Mouse (Mus musculus) heart, embryonic 11.5 days (tissue): Measurements from ENCODE around the gene Jmjd8. TPM values are rescaled to one million over a fixed set of nuclear protein-coding genes. Genes with fewer than 3 reads are reported as not detected.

ENCODE experiments used
- ATAC-seq: fragments of 200-750 bp; cut with Nextera tagmentation; replicated peaks from 2 replicates; pipeline ENCODE4 v1.8.0; 2017; ENCODE audit warnings: moderate library complexity; ENCODE audit not compliant: insufficient number of reproducible peaks, low FRiP score, low TSS enrichment
- H3K27ac ChIP-seq: fragments of 300-500 bp; sonication (generic); 2 replicates; pipeline ENCODE4 v1.5.1; 2014; ENCODE audit warnings: mild to moderate bottlenecking, low read depth, low read length
- H3K27me3 ChIP-seq: fragments of 300-500 bp; sonication (generic); 2 replicates; pipeline ENCODE4 v1.6.1; 2014; ENCODE audit warnings: mild to moderate bottlenecking, low read length, mixed read lengths; ENCODE audit not compliant: control insufficient read depth, insufficient read depth
- H3K36me3 ChIP-seq: fragments of 300-500 bp; sonication (generic); 2 replicates; pipeline ENCODE4 v1.6.1; 2014; ENCODE audit warnings: mild to moderate bottlenecking, low read length, moderate library complexity, mixed read lengths; ENCODE audit not compliant: control insufficient read depth, insufficient read depth
- H3K4me1 ChIP-seq: fragments of 300-500 bp; sonication (generic); 2 replicates; pipeline ENCODE4 v1.6.1; 2014; ENCODE audit warnings: low read length; ENCODE audit not compliant: control insufficient read depth, insufficient read depth
- H3K4me2 ChIP-seq: fragments of 300-500 bp; sonication (generic); 2 replicates; pipeline ENCODE4 v1.6.1; 2014; ENCODE audit warnings: mild to moderate bottlenecking, moderate library complexity
- H3K4me3 ChIP-seq: fragments of 300-500 bp; sonication (generic); 2 replicates; pipeline ENCODE4 v1.5.1; 2014; ENCODE audit warnings: low read depth, low read length
- H3K9ac ChIP-seq: fragments of 300-500 bp; sonication (generic); 2 replicates; pipeline ENCODE4 v1.6.1; 2014; ENCODE audit warnings: mild to moderate bottlenecking, low read depth, low read length, moderate library complexity
- H3K9me3 ChIP-seq: fragments of 300-500 bp; sonication (generic); replicated peaks from 2 replicates; pipeline ENCODE4 v1.6.1; 2016; ENCODE audit warnings: low read length; ENCODE audit not compliant: control insufficient read depth
- WGBS: fragments of 180-500 bp; shearing (Covaris S2); extraction: QIAGEN DNeasy Blood & Tissue Kit; methylation state at CpG from one replicate; pipeline ENCODE4 v1.1.7; 2014; ENCODE audit not compliant: insufficient replicate concordance; 5-methylcytosine and 5-hydroxymethylcytosine counted together
- polyA plus RNA-seq: library from polyadenylated mRNA; unstranded; fragments of >200 nt; fragmentation: Nextera tagmentation; extraction: Ambion mirVana; gene quantifications from 2 replicates; pipeline ENCODE4 v1.2.1, GENCODE M21; 2014

Gene Jmjd8
- polyA plus RNA-seq, 1 experiment from 2014 or later: 30.9 TPM

DNA sequence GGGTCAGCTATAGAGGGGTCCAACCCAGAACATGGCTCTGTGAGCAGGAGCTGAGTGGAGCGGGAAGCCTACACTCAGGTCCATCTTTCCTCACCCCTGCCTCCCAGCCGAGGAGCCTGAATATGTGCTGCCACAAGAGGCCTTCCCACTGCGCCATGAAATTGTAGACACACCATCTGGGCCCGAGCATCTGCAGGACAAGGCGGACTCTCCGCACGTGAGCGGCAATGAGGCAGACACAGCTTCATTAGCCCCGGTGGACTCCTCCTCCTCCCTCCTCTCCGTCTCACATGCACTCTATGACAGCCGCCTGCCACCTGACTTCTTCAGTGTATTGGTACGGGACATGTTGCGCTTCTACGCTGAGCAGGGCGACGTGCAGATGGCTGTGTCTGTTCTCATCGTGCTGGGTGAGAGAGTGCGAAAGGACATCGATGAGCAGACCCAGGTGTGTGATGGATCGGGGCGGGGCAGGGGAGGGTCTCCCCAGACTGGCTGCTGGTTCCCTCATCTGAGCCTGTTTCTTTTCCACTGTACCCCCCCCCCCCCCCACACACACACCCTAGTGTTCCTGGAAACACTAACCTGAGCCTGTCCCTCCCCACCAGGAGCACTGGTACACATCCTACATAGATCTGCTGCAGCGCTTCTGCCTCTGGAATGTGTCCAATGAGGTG, 983 bp upstream of the Jmjd8 start:
- no peak for ATAC-seq
- Histone ChIP-seq H3K4me1 (peaks cover 45% of the 10 kb centered on the region), H3K9ac (no peak overlapping the region), H3K36me3 (peaks cover 27% of the 10 kb centered on the region), H3K4me2 (no peak overlapping the region; the same call in 1 of the 2 replicates), H3K4me3 (peak overlapping the region; percentile 69; the same call in 1 of the 2 replicates), H3K27me3 (0 out of 2 replicates have a peak, but pooled peaks cover 1% of the 10 kb centered on the region), H3K27ac (no peak overlapping the region), H3K9me3 (no peaks in the 10 kb centered on the region)
- WGBS: 94% methylated on average over 22 of the region's 22 CpGs

- Histone ChIP-seq H3K4me3 (peak overlapping the region; percentile 69), H3K27ac (peak overlapping the region; percentile 84; the same call in 1 of the 2 replicates), H3K36me3 (peaks cover 27% of the 10 kb centered on the region), H3K9me3 (no peaks in the 10 kb centered on the region), H3K9ac (peak overlapping the region; percentile 30; the same call in 1 of the 2 replicates), H3K4me2 (peak overlapping the region; percentile 83), H3K4me1 (peaks cover 45% of the 10 kb centered on the region), H3K27me3 (no peaks in the 10 kb centered on the region)
- ATAC-seq: no peak
- 85% methylated on average over 8 of the region's 8 CpGs for WGBS
Measured at GRCm38 (mm10) chr17:25828223-25828594, 458 bp upstream of the Jmjd8 start.

DNA sequence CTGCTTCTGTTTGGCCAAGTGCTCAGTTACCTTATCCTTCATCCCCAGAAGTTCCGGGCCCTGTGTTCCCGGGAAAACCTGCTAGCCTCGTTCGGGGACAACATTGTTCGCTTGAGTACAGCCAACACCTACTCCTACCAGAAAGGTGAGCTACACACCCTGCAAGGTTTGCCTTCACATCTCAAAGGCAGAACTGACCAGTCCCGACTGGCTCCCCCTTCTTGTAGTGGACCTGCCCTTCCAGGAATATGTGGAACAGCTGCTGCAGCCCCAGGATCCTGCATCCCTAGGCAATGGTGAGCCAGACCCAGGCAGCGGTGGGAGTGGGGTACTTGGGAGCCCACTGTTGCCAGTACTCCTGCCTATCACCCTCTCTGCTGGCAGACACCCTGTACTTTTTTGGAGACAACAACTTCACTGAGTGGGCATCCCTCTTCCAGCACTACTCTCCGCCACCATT, 921 bp downstream of the Jmjd8 start:
- Histone ChIP-seq H3K36me3 (peaks cover 27% of the 10 kb centered on the region), H3K27me3 (no peaks in the 10 kb centered on the region), H3K9me3 (no peaks in the 10 kb centered on the region), H3K9ac (peak overlapping the region; percentile 78), H3K4me2 (peak overlapping the region; percentile 83), H3K27ac (peak overlapping the region; percentile 84), H3K4me1 (peaks cover 44% of the 10 kb centered on the region), H3K4me3 (peak overlapping the region; percentile 69)
- 34% methylated on average over 8 of the region's 8 CpGs for WGBS
- no peak for ATAC-seq

- peaks cover 47% of the 10 kb centered on the region for H3K4me1 ChIP-seq
- H3K27ac ChIP-seq: no peak overlapping the region
- H3K9me3 ChIP-seq: no peaks in the 10 kb centered on the region
- 81% methylated on average over 4 of the region's 4 CpGs for WGBS
- peaks cover 27% of the 10 kb centered on the region for H3K36me3 ChIP-seq
- ATAC-seq: no peak
- no peak overlapping the region for H3K9ac ChIP-seq
- peak overlapping the region; percentile 83 for H3K4me2 ChIP-seq
- H3K27me3 ChIP-seq: no peaks in the 10 kb centered on the region
- H3K4me3 ChIP-seq: peak overlapping the region; percentile 69
Measured at GRCm38 (mm10) chr17:25830200-25830753, 1.6 kb downstream of the Jmjd8 start.

DNA sequence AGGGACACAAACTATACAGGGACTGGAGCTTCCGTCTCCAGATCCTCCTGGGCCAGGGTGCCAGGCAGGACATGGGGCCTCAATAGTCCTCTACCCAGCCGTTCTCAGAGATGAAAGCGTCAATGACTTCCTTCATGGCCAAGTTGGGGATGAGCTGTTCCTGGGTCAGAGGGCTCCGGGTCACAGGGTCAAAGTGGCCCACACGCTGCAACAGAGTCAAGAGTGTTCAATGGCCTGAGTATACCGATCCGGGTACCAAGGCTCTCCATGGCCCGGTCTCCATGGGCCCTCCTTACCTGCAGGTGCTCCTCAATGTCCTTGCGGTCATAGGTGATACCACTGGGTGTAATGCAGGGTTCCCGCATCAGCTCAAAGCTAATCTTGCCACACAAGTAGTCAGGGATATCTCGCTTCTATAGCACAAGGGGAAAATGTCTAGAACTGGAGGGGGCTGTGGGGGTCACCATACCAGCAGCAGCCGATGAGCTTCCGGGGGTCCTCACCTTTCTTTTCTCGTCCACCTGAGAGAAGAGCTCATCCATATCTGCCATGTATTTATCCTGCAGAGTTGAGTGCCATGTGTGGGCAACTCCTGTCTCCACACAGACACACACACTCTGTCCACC, 2.3 kb downstream of the Jmjd8 start:
- no peak for ATAC-seq
- Histone ChIP-seq H3K36me3 (peaks cover 27% of the 10 kb centered on the region), H3K9ac (peak overlapping the region; percentile 92; the same call in 1 of the 2 replicates), H3K27ac (no peak overlapping the region), H3K4me2 (peak overlapping the region; percentile 98), H3K4me3 (peak overlapping the region; percentile 88), H3K4me1 (peaks cover 53% of the 10 kb centered on the region), H3K27me3 (no peaks in the 10 kb centered on the region), H3K9me3 (no peaks in the 10 kb centered on the region)
- 88% methylated on average over 14 of the region's 14 CpGs for WGBS

DNA sequence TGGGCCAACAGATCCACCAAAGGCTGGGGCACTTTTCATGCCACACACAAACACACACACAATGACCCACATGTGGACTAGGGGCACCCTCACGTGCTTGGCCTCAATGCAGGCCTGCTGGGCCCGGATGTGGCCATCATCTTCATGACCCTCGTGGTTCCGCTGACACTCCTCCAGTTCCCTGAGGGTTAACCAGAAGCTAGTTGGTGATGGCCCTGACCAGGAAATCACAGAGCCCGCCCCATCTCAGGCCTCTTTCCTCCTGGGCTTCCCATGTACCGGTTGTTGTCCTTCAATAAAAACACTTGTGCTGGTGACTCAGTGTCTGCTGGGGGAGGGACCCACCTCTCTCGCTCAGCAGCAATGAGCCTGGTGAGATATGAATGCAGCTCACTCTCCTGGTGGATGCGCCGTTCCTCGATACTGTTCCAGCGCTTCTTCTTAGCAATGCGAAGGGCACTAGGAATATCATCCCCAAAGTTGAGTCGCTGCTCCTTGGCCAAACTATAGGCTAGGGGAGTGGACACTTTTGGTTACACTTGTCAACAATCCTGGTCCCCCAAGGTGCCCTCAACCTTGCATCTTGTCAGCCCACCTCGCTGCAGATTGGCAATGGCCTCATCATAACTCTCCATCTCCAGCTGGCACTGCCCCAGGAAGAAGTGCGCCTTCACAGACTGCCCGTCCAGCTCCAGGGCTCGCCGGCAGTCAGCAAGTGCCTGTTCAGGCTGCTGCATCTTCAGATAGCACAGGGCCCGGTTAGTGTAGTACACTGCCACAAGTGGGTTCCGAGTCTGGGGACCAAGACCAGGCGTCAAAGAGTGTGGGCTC, 3.0 kb downstream of the Jmjd8 start:
- 50% methylated on average over 21 of the region's 21 CpGs for WGBS
- Histone ChIP-seq H3K9me3 (no peaks in the 10 kb centered on the region), H3K4me2 (peak overlapping the region; percentile 98), H3K27me3 (no peaks in the 10 kb centered on the region), H3K9ac (peak overlapping the region; percentile 92), H3K36me3 (peaks cover 24% of the 10 kb centered on the region), H3K27ac (peak overlapping the region; percentile 99; the same call in 1 of the 2 replicates), H3K4me1 (peaks cover 61% of the 10 kb centered on the region), H3K4me3 (peak overlapping the region; percentile 88)
- no peak for ATAC-seq

DNA sequence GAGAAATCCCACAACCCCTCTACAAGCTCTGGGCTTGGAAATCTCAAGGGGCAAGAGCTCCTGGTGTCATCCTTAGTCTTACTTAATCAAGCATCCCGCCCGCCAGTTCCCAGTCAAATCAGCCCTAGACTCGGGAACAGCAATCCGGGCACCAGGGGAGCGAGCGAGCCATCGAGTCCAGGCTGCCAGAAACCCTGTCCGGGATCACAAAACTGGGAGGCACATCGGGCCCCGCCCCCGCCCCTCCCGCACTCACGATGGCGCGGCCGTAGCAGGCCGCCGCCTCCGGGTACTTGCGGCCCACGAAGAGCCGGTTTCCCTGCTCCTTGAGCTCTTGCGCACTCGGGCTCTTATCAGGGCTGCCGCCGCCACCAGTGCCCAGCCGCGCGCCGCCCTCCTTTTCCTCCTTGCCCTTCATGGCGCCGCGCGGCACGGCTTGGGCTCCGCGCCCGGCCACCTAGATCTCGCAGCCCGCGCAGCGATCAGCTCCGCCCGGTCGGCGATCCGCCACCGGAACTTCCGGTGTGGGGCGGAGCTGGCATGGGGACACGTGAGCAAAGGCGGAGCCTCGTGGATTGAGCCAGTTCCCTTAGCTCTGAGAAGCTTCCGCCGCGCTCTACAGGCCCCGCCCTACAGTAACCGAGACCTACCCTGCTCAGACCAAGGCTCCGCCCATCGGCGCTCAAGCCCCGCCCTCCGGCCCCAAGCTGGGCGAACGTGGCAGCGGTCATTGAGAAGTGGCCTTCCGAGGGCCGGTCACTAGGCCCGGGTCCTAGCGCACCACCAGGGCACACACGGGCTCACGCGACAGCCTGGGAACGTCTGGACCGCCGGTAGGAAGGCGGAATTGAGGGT, 4.0 kb downstream of the Jmjd8 start:
- no peaks in the 10 kb centered on the region for H3K9me3 ChIP-seq
- peak; percentile 91 for ATAC-seq
- peak overlapping the region; percentile 92 for H3K9ac ChIP-seq
- H3K4me1 ChIP-seq: peaks cover 71% of the 10 kb centered on the region
- peak overlapping the region; percentile 98 for H3K4me2 ChIP-seq
- H3K27me3 ChIP-seq: no peaks in the 10 kb centered on the region
- peaks cover 20% of the 10 kb centered on the region for H3K36me3 ChIP-seq
- peak overlapping the region; percentile 99 for H3K27ac ChIP-seq
- H3K4me3 ChIP-seq: peak overlapping the region; percentile 88
- under 1% methylated on average over 61 of the region's 77 CpGs for WGBS
